Mouse (Mus musculus): ENCODE data around the gene 4930404N11Rik. TPM values are rescaled to one million over a fixed set of nuclear protein-coding genes. Genes with fewer than 3 reads are reported as not detected.

4930404N11Rik gene
- total and polyA plus RNA-seq, 3 experiments: 1.2 to 12.4 (median 3.6) TPM

DNA sequence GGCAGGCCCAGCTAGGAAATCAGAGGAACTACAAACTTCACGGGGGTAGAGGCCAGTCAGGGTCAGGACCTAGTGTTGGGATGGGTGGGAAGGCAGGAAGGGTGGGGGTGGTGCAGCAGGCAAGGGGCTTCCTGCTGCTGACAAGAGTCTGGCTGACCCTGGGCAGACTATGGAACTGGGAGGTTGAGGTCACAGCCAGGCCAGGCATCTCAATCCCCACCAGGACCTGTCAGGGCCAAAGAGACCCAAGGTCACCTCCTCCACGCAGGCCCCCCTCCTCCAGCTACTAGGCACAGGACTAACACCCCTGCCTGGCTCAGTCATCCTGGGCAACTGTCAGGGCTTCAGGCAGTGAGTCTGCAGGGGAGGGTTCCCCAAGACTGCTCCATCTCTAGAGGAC is 37.7 kb downstream of the 4930404N11Rik start:
- no peak for DNase-seq

- DNase-seq: peak; percentile 73
Measured at GRCm38 (mm10) chr10:81326858-81327257, 38.8 kb downstream of the 4930404N11Rik start.

DNA sequence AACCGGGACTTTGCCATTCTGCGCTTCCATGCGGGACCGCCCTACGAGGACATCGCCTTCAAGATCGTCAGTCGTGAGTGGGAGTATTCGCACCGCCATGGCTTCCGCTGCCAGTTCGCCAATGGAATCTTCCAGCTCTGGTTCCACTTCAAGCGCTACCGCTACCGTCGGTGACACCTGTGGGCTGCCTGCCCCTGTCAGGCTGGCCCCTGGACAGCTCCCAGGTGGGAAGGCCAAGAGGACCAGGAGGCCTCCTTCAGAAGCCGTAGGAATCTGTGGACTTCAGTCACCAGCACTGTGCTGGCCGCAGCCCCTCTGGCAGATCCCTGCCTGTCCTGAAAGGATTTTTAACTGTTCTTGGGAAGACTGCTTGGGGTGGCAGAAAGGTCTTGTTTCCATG is 39.8 kb downstream of the 4930404N11Rik start:
- DNase-seq: no peak

DNA sequence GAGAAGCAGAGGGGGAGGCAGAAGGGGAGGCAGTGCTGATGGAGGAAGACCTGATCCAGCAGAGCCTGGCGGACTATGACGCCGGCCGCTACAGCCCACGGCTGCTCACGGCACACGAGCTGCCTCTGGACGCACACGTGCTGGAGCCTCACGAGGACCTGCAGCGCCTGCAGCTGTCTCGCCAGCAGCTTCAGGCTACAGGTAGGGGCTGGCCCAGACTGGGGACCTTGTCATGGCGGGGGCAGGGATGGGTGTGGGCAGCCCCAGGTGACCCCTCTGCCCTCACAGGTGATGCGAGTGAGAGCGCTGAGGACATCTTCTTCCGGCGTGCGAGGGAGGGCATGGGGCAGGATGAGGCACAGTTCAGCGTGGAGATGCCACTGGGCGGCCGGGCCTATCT is 40.4 kb downstream of the 4930404N11Rik start:
- DNase-seq: peak; percentile 11

- no peak for DNase-seq
Measured at GRCm38 (mm10) chr10:81323791-81324530, 41.7 kb downstream of the 4930404N11Rik start.

DNA sequence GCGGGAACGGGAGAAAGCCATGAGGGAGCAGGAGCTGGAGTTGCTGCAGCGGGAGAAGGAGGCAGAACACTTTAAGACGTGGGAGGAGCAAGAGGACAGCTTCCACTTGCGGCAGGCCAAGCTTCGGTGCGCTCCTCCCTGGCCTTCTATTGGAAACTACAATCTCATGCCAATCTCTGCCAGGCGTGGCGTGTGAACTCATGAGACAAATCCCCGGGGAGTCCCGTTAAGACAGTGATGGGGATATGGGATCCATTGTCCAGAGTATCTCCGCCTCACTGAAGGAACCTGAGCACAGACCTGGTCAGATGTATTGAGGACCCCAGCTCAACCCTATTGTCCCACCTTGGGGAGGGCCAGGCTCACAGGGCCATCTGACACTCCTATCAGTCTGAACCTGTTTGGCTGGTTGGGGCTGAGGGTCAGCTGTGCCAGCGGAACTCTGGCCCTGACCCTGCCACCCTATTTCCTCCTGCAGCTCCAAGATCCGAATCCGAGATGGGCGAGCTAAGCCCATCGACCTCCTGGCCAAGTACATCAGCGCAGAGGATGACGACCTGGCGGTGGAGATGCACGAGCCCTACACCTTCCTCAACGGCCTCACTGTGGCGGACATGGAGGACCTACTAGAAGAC is 42.4 kb downstream of the 4930404N11Rik start:
- DNase-seq: peak; percentile 8

DNA sequence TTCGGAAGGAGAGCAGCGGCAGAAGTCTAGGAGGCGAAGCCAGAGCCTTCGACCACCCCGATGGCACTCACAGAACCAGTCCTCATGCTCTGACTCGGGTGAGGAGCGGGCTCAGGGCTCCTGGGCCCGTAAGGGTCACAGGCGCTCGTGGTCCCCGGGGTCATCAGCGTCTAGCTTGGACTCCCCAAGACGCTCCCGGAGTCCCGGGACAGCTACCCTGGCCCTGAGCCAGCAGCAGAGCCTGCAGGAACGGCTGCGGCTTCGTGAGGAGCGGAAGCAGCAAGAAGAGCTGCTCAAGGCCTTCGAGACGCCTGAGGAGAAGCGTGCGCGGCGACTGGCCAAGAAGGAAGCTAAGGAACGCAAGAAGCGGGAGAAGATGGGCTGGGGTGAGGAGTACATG is 43.2 kb downstream of the 4930404N11Rik start:
- DNase-seq: no peak

- DNase-seq: no peak
Measured at GRCm38 (mm10) chr10:81321436-81321835, 44.2 kb downstream of the 4930404N11Rik start.

DNA sequence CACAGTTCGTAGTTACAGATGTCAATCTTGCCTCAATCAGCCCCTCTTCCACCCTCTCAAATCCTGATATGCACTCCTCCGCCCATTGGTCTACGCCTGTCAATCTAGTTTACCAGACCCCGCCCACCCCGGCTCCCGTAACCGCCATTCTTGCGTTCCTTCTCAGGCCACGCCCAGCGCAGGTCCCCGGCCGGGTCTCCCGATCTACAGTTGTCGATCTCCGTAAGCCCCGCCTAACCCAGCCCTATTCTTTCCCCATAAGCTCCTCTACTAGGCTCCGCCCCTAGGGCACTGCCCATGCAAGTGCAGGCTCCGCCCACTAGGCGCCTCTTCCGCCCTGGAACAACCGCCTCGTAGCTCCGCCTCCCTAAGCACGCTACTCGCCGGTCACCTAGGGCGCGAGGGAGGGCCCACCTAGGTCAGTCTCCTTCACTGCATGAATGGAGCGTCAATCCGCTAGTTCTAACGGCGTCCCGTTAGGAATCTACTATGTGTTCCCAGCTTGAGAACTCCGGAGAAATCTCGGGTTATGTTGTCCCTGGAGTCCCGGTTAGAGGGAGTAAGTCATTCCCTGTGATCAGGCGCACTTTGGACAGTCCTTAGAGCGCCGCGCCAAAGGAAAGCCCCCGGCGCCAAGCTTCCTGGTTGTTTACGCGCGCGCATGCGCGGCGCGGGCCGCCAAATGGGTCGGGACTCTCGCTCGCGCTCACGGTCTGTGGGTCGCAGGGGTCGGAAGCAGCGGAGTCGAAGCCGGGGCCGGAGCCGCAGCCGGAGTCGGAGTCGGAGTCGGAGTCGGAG is 44.9 kb downstream of the 4930404N11Rik start, which contains the start of gene Cactin:
Gene Cactin, plus strand, starts transcription at position 554 of the 798 bp plus-strand sequence.
- peak; percentile 100 for DNase-seq

GRCm38 (mm10) chr10:81319741-81320549 is 45.7 kb downstream of the 4930404N11Rik start:
- DNase-seq: peak; percentile 65

DNA sequence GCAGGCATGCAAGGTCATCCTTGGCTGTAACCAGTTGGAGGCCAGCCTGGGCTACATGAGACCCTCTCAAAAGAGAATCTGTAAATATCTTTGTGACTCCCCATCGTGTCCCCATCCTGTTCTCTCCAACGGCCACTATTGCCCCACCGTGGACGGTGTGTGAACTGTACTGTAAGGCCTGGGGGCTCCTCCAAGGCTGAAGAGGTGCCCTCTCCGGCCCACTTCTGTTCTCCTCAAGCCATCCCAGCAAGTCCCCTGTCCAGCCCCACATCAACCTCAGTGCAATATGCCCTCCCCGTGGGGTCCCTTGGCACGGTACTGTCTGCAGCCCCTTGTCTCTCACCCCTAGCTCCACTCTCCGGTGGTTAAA is 46.3 kb downstream of the 4930404N11Rik start:
- DNase-seq: peak; percentile 54

GRCm38 (mm10) chr10:81318589-81319329 is 46.9 kb downstream of the 4930404N11Rik start:
- DNase-seq: peak; percentile 85

DNA sequence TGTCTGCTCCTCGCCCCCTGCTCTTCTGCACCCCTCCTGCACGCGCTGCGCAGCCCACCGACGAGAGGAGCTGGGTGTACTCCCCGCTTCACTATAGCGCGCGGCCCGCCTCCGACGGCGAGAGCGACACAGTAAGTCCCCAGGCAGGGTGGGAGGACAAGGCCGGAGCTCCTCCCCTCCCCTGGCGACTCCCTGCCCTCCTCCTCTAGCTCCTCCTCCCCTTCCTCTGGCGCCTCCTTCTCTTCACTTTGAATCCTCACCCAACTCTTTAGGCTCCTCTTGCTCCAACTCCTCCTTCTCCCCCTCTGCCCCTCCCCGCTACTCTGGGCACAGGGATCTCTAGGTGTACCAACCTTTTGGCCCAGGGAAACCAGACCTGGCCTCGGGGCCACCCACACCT is 48.3 kb downstream of the 4930404N11Rik start:
- peak; percentile 90 for DNase-seq

DNA sequence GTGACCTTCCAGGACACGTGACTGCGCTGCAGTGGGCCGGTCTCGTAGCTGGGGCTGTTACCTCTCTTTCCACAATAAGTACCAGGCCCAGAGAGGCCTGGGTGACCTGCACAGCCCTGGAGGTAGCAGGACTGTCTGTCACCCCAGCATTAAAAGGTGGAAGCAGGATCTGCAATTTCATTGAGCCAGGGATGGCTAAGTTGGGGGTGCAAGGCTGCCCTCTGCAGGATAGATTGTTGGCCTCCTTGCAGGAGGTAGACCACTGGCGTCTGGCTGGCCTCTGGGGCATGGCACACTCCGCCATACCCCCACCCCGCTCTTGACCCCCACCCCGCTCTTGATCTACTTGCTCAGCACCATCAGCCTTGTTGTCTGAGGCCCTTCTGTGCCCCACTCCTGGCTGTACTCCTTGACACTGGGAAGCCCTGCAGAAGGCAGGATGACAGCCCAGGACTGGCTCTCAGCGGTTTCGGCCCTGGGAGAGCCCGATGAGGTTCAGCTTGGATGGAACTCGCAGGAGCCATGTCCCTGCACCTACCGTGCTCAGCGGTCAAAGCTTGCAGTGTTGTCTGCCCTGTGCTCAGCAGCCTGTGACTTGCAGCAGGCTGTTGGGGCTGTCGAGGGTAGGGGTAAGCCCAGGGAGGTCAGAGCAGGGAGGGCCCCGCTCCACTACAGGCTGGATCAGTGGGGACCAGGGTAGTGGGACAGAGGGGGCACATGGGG is 49.1 kb downstream of the 4930404N11Rik start:
- peak; percentile 54 for DNase-seq

- DNase-seq: peak; percentile 10
Measured at GRCm38 (mm10) chr10:81315587-81315986, 50.0 kb downstream of the 4930404N11Rik start.

DNA sequence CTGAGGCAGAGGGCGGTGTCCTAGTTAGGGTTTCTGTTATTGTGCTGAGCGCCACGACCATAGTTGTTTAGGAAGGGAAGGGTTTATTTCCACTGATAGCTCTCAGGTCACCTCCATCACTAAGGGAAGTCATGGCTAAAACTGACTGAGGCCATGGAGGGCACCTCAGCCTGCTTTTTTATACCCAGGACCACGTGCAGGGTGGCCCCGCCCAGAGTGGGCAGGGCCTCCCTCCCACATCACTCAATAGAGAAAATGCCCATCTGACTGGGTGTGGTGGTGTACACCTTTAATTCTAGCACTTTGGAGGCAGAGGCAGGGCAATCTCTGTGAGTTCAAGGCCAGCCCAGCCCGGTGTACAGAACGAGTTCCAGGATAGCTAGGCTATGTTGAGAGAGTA is 51.4 kb downstream of the 4930404N11Rik start:
- DNase-seq: no peak

- DNase-seq: no peak
Measured at GRCm38 (mm10) chr10:81313581-81313980, 52.0 kb downstream of the 4930404N11Rik start.
